Mouse (Mus musculus) kidney, embryonic 15.5 days (tissue): Measurements from ENCODE around the gene 1110051M20Rik. TPM values are rescaled to one million over a fixed set of nuclear protein-coding genes. Genes with fewer than 3 reads are reported as not detected.
"Not testable (repeated sequence)": the region's sequence is repeated elsewhere in the genome, so short reads cannot be mapped to it uniquely, and the experiment has no call there.

Experiments
- ATAC-seq: fragments of 200-750 bp; cut with Nextera tagmentation; replicated peaks from 2 replicates; pipeline ENCODE4 v1.8.0; 2017; ENCODE audit warnings: moderate TSS enrichment; ENCODE audit not compliant: low FRiP score
- H3K27ac ChIP-seq: fragments of 300-500 bp; sonication (generic); 2 replicates; pipeline ENCODE4 v1.5.1; 2015; ENCODE audit warnings: mild to moderate bottlenecking, inconsistent platforms
- H3K27me3 ChIP-seq: fragments of 300-500 bp; sonication (generic); 2 replicates; pipeline ENCODE4 v1.6.1; 2015; ENCODE audit warnings: inconsistent platforms
- H3K36me3 ChIP-seq: fragments of 300-500 bp; sonication (generic); 2 replicates; pipeline ENCODE4 v1.6.1; 2015; ENCODE audit warnings: inconsistent platforms
- H3K4me1 ChIP-seq: fragments of 300-500 bp; sonication (generic); 2 replicates; pipeline ENCODE4 v1.6.1; 2015; ENCODE audit warnings: inconsistent platforms
- H3K4me2 ChIP-seq: fragments of 300-500 bp; sonication (generic); 2 replicates; pipeline ENCODE4 v1.6.1; 2015; ENCODE audit warnings: moderate library complexity, mild to moderate bottlenecking, inconsistent platforms
- H3K4me3 ChIP-seq: fragments of 300-500 bp; sonication (generic); replicated peaks from 2 replicates; pipeline ENCODE4 v1.5.1; 2015; ENCODE audit warnings: mild to moderate bottlenecking, inconsistent platforms
- H3K9ac ChIP-seq: fragments of 300-500 bp; sonication (generic); 2 replicates; pipeline ENCODE4 v1.6.1; 2015; ENCODE audit warnings: mild to moderate bottlenecking, inconsistent platforms
- H3K9me3 ChIP-seq: fragments of 300-500 bp; sonication (generic); replicated peaks from 2 replicates; pipeline ENCODE4 v1.6.1; 2016; ENCODE audit warnings: inconsistent platforms
- WGBS: fragments of 180-500 bp; shearing (Covaris S2); methylation state at CpG from one replicate; pipeline ENCODE4 v1.1.7; 2015; ENCODE audit warnings: mixed read lengths; 5-methylcytosine and 5-hydroxymethylcytosine counted together
- polyA plus RNA-seq: library from polyadenylated mRNA; unstranded; fragments of >200 nt; fragmentation: Nextera tagmentation; extraction: Ambion mirVana; gene quantifications from 2 replicates; pipeline ENCODE4 v1.2.1, GENCODE M21; 2015

The 1110051M20Rik gene
- 56.0 and 65.7 TPM in 2 replicates for polyA plus RNA-seq

DNA sequence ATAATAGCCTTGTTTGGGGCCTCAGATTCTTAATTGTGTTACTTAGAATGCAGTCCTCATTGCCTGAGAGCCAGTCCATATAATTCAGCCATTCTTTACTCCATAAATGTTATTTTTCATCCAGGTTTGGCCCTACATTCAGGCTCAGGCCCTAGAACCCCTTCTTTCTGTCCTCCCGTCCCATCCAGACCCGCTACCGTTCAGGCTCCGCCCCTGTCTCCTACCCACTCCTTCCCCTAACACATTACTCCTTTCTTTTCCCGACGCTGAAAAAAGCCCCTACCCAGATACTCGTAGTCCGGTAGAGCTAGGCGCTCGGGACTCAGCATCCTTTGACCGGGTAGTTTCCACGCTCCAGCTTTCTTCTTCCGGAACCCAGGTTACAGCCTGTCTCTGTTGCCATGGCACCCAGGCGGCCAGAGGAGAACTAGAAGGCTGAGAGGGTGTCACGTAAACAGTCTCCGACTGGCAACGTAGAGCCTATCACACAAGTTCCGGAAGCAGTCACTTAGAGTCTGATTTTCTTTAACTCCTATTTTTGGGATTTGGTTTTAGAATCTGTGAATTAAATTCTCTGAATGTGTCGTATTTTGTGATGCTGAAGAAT lies at the start of gene 1110051M20Rik:
Gene 1110051M20Rik (minus strand): TSS at position 419 of the 607 bp plus-strand sequence.
- Histone ChIP-seq H3K27me3 (0 out of 2 replicates have a peak, but pooled peaks cover 2% of the 10 kb centered on the region), H3K4me2 (peak within 1 kb of the TSS; percentile 68), H3K9me3 (no peaks in the 10 kb centered on the region), H3K36me3 (no peaks in the 10 kb centered on the region), H3K27ac (no peak within 1 kb of the TSS), H3K4me3 (peak within 1 kb of the TSS; percentile 75), H3K4me1 (peaks cover 8% of the 10 kb centered on the region; the same call in 1 of the 2 replicates), H3K9ac (peak within 1 kb of the TSS; percentile 51)
- ATAC-seq = peak; percentile 94
- WGBS = under 1% methylated on average over 19 of the region's 19 CpGs

DNA sequence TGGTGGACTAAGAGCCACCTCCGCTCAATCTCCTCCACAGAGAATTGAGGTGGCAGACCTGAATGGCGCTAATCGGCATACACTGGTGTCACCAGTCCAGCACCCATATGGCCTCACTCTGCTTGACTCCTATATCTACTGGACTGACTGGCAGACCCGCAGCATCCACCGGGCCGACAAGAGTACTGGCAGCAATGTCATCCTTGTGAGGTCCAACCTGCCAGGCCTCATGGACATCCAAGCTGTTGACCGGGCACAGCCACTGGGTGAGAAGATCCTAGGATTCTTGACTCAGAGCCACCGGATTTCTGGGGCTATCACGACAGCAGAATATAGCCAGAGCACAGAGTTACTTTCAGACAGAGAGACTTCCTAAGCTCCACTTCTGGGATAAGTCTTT lies 49.5 kb upstream of the 1110051M20Rik start:
- WGBS = 99% methylated on average over 9 of the region's 9 CpGs
- no peaks in the 10 kb centered on the region for H3K9me3 ChIP-seq
- H3K4me1 ChIP-seq = no peaks in the 10 kb centered on the region
- H3K9ac ChIP-seq = no peak overlapping the region
- no peak overlapping the region for H3K4me2 ChIP-seq
- no peak overlapping the region for H3K4me3 ChIP-seq
- peaks cover 90% of the 10 kb centered on the region for H3K36me3 ChIP-seq
- H3K27me3 ChIP-seq = no peaks in the 10 kb centered on the region
- ATAC-seq = no peak
- no peak overlapping the region for H3K27ac ChIP-seq

DNA sequence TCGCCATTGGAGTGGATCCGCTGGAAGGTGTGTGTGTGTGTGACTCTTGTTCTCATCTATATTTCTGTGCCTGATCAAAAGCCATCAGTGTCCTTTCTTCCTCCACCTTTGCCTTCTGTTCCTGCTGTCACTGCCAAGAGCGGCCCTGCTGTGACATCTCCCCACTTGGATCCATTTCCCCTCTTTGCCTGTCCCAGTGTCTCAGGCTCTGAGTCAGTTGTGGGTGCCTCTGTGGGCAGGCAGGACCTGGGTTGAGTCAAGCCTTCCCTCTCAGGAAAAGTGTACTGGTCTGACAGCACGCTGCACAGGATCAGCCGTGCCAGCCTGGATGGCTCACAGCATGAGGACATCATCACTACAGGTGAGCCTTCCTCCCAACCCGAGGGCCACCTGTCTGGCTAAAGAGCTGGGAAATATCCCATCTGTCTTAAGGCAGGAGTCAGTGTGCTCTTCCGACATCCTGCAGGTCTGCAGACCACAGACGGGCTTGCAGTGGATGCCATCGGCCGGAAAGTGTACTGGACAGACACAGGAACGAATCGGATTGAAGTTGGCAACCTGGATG lies 47.6 kb upstream of the 1110051M20Rik start:
- H3K4me1 ChIP-seq = no peaks in the 10 kb centered on the region
- no peaks in the 10 kb centered on the region for H3K9me3 ChIP-seq
- no peak overlapping the region for H3K9ac ChIP-seq
- peaks cover 88% of the 10 kb centered on the region for H3K36me3 ChIP-seq
- no peak overlapping the region for H3K4me3 ChIP-seq
- WGBS = 91% methylated on average over 12 of the region's 12 CpGs
- no peak for ATAC-seq
- H3K27me3 ChIP-seq = no peaks in the 10 kb centered on the region
- no peak overlapping the region for H3K27ac ChIP-seq
- H3K4me2 ChIP-seq = no peak overlapping the region

DNA sequence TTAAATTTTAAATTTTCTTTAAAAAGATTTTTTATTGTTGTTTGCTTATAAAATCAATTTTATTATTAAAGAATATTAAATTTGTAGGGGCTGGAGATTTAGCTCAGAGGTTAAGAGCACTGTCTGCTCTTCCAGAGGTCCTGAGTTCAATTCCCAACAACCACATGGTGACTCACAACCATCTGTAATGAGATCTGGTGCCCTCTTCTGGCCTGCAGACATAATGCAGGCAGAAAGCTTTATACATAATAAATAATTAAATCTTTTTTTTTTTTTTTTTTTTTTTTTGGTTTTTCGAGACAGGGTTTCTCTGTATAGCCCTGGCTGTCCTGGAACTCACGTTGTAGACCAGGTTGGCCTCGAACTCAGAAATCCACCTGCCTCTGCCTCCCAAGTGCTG lies 42.8 kb upstream of the 1110051M20Rik start:
- H3K9me3 ChIP-seq, H3K9ac ChIP-seq, ATAC-seq, H3K4me2 ChIP-seq, H3K4me1 ChIP-seq, H3K27ac ChIP-seq, H3K4me3 ChIP-seq, H3K27me3 ChIP-seq: not testable (repeated sequence)
- WGBS = 54% methylated on average over 3 of the region's 3 CpGs
- H3K36me3 ChIP-seq = peaks cover 89% of the 10 kb centered on the region

DNA sequence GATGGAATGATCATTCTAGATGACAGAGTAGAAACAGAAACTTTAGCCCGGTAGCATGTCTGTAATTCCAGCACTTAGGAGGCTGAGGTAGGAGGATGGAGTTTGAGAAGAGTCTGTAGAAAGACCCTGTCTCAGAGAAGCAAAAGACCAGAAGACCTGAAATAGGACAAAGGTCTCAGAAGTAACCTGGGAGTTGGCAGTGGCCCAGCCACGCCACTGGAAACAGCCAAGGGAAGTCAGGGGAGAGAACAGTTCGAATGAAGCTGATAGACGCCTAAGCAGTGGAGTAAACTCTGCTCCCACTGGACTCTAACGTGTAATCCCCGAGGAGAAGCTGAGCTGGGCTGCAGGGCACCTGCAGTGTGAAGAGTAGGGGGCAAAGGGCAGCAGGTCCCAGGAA lies 40.8 kb upstream of the 1110051M20Rik start:
- no peak overlapping the region for H3K4me2 ChIP-seq
- no peaks in the 10 kb centered on the region for H3K4me1 ChIP-seq
- H3K36me3 ChIP-seq = peaks cover 86% of the 10 kb centered on the region
- no peaks in the 10 kb centered on the region for H3K9me3 ChIP-seq
- no peak overlapping the region for H3K27ac ChIP-seq
- no peak for ATAC-seq
- H3K4me3 ChIP-seq = no peak overlapping the region
- no peak overlapping the region for H3K9ac ChIP-seq
- WGBS = 80% methylated on average over 6 of the region's 6 CpGs
- no peaks in the 10 kb centered on the region for H3K27me3 ChIP-seq

DNA sequence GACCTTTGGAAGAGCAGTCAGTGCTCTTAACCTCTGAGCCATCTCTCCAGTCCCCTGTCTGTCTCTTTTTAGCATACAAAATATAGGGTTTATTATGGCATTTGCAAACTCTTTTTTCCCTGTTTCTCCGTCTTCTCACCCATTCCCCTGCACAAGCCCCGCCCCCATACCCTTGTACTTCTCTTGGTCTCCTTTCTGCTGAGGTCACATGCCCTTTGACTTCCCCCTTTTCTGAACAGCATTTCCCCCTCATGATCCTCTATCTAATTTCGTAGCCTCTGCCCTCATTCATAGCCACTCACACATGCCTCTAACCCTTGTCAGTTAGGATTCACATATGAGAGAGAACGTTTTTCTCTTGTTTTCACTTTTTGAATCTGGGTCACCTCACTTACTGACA lies 40.2 kb upstream of the 1110051M20Rik start:
- 79% methylated on average over 4 of the region's 4 CpGs for WGBS
- H3K9me3 ChIP-seq = no peaks in the 10 kb centered on the region
- H3K27ac ChIP-seq = no peak overlapping the region
- no peak for ATAC-seq
- no peak overlapping the region for H3K9ac ChIP-seq
- H3K4me3 ChIP-seq = no peak overlapping the region
- H3K4me1 ChIP-seq = no peaks in the 10 kb centered on the region
- no peak overlapping the region for H3K4me2 ChIP-seq
- no peaks in the 10 kb centered on the region for H3K27me3 ChIP-seq
- H3K36me3 ChIP-seq = peaks cover 85% of the 10 kb centered on the region

DNA sequence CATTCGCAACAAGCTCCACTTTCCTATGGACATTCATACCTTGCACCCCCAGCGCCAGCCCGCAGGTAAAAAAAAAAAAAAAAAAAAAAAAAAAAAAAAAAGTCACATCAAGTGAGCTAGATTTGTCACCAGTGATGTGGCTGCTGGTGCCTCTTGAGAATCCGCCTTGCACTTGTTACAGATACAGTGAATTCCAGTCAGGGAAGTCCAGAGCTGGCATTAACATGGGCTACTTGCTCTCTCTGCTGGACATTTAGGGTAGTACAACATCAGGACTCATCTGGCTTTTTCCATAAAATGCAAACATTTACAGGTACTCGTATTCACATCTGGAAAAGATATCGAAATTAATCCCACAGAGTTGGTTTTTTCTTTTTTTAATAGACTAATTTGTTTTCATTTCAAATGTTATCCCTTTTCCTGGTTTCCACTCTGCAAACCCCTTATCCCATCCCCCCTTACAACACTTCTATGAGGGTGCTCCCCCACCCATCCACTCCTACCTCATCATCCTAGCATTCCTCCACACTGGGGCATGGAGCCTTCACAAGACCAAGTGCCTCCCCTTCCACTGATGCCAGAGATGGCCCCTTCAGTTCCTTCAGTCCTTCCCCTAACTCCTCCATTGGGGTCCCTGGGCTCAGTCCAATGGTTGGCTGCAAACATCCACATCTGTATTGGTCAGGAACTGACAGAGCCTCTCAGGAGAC lies 36.5 kb upstream of the 1110051M20Rik start:
- H3K36me3 ChIP-seq = peaks cover 84% of the 10 kb centered on the region
- ATAC-seq = no peak
- H3K4me1 ChIP-seq = peaks cover 6% of the 10 kb centered on the region; the same call in 1 of the 2 replicates
- no peak overlapping the region for H3K9ac ChIP-seq
- no peak overlapping the region for H3K4me2 ChIP-seq
- H3K27me3 ChIP-seq = no peaks in the 10 kb centered on the region
- H3K9me3 ChIP-seq = no peaks in the 10 kb centered on the region
- no peak overlapping the region for H3K4me3 ChIP-seq
- no peak overlapping the region for H3K27ac ChIP-seq
- WGBS = 67% methylated on average over 6 of the region's 6 CpGs

DNA sequence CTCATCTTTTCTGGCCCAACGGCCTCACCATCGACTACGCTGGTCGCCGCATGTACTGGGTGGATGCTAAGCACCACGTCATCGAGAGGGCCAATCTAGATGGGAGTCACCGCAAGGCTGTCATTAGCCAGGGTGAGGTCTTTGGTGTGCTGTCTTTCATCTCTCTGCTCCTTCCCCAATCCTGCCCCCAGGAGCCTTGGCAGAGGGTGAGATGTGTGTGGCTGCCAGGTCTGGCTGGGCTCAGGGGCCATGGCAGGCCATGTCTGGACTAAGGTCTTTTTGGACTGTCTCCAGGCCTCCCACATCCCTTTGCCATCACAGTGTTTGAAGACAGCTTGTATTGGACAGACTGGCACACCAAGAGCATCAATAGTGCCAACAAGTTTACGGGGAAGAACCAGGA lies 35.9 kb upstream of the 1110051M20Rik start:
- 96% methylated on average over 9 of the region's 9 CpGs for WGBS
- no peak overlapping the region for H3K4me3 ChIP-seq
- H3K4me2 ChIP-seq = no peak overlapping the region
- no peaks in the 10 kb centered on the region for H3K9me3 ChIP-seq
- H3K27ac ChIP-seq = no peak overlapping the region
- H3K36me3 ChIP-seq = peaks cover 85% of the 10 kb centered on the region
- H3K9ac ChIP-seq = no peak overlapping the region
- H3K4me1 ChIP-seq = peaks cover 11% of the 10 kb centered on the region
- H3K27me3 ChIP-seq = no peaks in the 10 kb centered on the region
- no peak for ATAC-seq

DNA sequence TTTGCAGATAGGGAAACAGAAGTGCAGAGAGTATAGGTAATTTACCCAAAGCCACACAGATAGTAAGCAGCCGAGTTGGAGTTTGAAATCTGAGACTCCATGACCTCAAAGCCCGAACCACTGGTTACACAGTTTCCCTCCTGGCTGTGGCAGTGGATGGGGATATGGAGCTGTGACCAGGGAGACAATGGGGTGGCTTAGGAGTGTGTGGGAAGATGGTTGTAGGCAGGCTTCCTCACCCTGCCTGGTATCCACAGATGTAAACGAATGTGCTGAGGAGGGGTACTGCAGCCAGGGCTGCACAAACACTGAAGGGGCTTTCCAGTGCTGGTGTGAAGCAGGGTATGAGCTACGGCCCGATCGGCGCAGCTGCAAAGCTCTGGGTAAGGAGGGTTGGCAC lies 32.3 kb upstream of the 1110051M20Rik start:
- no peaks in the 10 kb centered on the region for H3K27me3 ChIP-seq
- 48% methylated on average over 7 of the region's 7 CpGs for WGBS
- H3K9me3 ChIP-seq = no peaks in the 10 kb centered on the region
- no peak for ATAC-seq
- H3K9ac ChIP-seq = no peak overlapping the region
- H3K4me2 ChIP-seq = no peak overlapping the region
- H3K27ac ChIP-seq = no peak overlapping the region
- H3K36me3 ChIP-seq = peaks cover 91% of the 10 kb centered on the region
- no peak overlapping the region for H3K4me3 ChIP-seq
- H3K4me1 ChIP-seq = peaks cover 26% of the 10 kb centered on the region

DNA sequence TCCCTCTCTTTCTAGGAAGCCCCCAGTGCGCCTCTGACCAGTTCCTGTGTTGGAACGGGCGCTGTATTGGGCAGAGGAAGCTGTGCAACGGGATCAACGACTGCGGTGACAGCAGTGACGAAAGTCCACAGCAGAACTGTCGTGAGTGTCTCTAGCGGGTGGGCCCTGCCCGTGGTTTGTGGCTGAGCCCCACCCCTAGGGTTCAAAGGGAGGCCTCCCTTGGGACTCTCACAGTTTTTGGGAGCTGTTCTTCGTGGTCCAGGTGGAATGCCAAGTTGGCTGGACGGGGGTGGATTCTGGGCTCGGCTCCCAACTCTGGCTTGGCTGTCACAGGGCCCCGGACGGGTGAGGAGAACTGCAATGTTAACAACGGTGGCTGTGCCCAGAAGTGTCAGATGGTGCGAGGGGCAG lies 31.8 kb upstream of the 1110051M20Rik start:
- H3K4me1 ChIP-seq = peaks cover 26% of the 10 kb centered on the region
- H3K4me2 ChIP-seq = no peak overlapping the region
- no peak overlapping the region for H3K9ac ChIP-seq
- no peak; the same call in 1 of the 2 replicates for ATAC-seq
- H3K27ac ChIP-seq = no peak overlapping the region
- H3K9me3 ChIP-seq = no peaks in the 10 kb centered on the region
- H3K27me3 ChIP-seq = no peaks in the 10 kb centered on the region
- WGBS = 53% methylated on average over 17 of the region's 17 CpGs
- no peak overlapping the region for H3K4me3 ChIP-seq
- H3K36me3 ChIP-seq = peaks cover 87% of the 10 kb centered on the region

DNA sequence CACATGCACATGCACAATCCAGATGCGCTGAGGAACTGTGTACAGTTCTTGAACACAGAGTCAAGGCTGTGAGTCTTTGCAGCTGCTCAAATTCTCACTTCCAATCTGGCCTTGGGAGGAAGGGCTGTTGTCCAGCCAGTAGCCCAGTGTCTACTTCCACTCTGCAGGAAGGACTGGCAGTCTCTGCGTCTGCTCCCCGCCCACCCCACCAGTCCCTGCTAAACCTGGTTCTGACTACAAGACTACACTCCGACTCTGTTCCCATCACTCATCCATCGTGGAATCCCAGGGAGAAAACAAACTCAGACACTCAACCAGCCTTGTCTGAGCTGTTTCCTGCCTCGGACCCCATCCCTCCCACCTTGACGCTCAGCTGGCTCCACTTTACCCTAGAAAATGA lies 31.3 kb upstream of the 1110051M20Rik start:
- 47% methylated on average over 7 of the region's 7 CpGs for WGBS
- no peak overlapping the region for H3K4me3 ChIP-seq
- no peak for ATAC-seq
- H3K9ac ChIP-seq = no peak overlapping the region
- H3K27ac ChIP-seq = no peak overlapping the region
- H3K9me3 ChIP-seq = no peaks in the 10 kb centered on the region
- no peak overlapping the region for H3K4me2 ChIP-seq
- no peaks in the 10 kb centered on the region for H3K27me3 ChIP-seq
- H3K36me3 ChIP-seq = peaks cover 89% of the 10 kb centered on the region
- peaks cover 26% of the 10 kb centered on the region for H3K4me1 ChIP-seq

DNA sequence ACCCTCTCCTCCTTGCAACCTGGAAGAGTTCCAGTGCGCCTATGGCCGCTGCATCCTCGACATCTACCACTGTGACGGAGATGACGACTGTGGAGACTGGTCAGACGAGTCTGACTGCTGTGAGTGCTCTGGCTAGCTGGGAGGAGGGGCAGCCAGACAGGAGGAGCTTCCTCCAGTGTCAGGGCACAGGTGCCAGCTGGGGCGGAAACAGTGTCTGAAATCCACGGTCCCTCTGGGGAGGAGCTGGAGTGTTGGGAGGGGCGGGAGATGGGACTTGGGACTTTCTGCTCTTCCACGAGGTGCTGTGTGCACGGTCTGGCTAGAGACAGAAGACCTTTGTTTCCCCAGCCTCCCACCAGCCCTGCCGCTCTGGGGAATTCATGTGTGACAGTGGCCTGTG lies 29.9 kb upstream of the 1110051M20Rik start:
- 44% methylated on average over 12 of the region's 12 CpGs for WGBS
- H3K9me3 ChIP-seq = no peaks in the 10 kb centered on the region
- no peak overlapping the region for H3K4me3 ChIP-seq
- peak; percentile 73 for ATAC-seq
- no peaks in the 10 kb centered on the region for H3K27me3 ChIP-seq
- peaks cover 32% of the 10 kb centered on the region for H3K4me1 ChIP-seq
- H3K9ac ChIP-seq = no peak overlapping the region
- H3K27ac ChIP-seq = peak overlapping the region; percentile 37
- peaks cover 78% of the 10 kb centered on the region for H3K36me3 ChIP-seq
- peak overlapping the region; percentile 34 for H3K4me2 ChIP-seq
